Mouse (Mus musculus) T-helper 17 cell (primary cell): Measurements from ENCODE around the gene Gspt2.

ENCODE experiments used
- in situ Hi-C, 2 experiments: fragments of 300-600 bp; cut with MboI, MseI; formaldehyde crosslinking; loops; 1 replicate in 1 of 2; 2 replicates in 1 of 2; pipeline ENCODE4 v1.15.1; 2025; ENCODE audit warnings: high pct_unique_total_duplicates in 2 of 2

Gene Gspt2

DNA sequence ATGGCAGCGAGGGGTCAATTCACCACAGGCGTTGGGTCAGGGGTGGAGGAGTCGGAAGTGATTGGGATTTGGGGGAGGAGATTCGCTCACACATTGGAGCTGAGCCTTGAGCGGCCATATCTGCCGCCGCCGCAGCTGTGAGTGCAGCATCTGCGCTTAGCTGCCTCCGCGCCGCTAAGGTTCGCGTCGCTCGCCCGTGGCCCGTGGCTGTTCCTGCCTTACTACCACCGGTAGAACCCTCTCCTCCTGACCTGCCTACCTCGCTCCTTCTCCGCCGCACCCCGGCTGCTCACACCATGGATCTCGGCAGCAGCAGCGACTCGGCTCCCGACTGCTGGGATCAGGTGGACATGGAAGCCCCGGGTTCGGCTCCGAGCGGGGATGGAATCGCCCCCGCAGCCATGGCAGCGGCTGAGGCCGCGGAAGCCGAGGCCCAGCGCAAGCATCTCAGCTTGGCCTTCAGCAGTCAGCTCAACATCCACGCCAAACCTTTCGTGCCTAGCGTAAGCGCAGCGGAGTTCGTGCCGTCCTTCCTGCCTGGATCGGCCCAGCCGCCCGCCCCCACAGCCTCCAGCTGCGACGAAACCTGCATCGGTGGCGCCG, at the start of gene Gspt2:
Gspt2 (plus strand) TSS at position 109 of the 603 bp plus-strand sequence.
- in situ Hi-C loops, result no loop called here

DNA sequence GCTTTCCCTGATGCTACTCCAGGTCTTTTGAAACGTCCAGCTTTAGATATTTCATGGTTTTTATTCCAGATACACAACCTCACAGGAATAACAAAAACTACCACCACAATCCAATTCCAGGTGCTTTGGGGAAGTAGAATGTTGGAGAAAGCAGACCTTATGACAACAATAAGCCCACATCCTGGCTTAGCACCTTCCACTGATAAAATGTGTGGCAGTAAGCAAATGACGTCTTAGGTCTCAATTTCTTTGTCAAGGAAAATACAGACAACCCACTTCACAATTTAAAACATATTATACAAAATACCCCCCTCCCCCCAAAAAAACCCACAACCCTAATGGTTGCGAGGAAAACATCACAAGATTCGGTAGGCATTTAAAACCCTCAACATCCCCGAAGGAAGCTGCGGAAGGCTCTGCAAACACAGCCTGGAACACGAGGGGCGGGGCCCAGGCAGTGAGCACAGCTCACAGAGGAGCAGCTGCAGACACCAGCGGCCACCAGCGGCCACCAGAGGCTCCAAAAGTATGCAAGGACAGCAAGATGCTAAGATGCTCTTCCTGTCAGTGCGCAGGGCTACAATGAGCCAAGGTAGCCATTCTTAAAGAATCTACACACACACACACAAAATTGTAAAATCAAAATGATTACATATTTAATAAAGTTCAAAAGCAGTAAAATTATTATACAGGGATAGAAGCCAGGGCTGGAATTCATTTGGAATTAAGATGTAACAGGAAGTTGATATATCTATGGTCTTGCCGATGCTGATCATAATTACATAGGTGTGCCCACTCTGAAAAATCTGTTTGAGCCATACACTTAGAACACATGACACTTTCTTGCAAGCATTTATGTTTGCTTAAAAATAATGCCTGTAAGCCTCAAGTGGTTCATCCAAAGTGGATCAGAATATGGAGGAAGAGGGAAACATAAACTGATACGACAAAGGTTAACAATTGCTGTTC, 10.8 kb upstream of the Gspt2 start:
- in situ Hi-C loops, result no loop called here

GRCm38 (mm10) chrX:94636911-94637310, 1.0 kb downstream of the Gspt2 start:
- in situ Hi-C loops, result no loop called here

DNA sequence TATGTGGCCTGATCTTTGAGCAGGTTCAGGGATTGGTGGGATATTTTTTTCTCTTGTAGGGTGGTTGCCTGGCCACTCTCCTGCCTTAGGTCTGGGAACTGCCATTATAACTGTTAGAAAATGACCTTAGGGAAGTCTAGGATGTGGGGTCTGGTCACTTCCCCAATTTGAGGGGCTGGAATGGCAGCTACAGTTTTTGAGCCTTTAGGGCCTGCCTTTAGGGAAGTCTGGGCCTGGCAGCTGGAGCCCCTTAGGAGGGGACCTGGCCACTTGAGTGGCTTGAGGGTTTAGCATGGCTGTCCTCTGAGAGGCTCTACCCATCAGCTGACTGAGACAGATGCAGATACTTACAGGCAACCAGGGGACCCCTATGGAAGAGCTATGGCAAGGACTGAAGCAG, 12.7 kb downstream of the Gspt2 start:
- in situ Hi-C loops, result loop anchor here in 1 of 2 experiments (10.0 kb wide), 1 partner anchor 504 kb away; no protein-coding TSS in a partner anchor

DNA sequence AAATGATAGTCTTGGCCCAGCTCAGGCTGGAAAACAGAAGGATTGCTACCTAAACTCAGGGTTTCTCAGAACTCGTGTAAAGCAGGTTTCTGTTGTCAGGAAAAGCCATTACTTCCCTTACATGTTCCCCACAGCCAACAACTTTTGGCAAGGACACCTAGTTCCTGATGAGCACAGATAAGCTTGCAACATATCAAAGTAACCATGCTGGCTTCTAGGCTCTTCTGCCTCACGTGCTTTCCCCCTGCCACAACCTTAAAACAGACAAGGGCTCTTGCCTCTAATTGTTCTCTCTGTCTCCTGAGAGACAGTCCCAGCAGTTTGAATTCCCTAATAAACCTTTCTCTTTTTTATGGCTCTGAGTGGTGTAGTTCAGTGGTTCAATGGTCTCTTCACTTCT, 21.9 kb downstream of the Gspt2 start:
- in situ Hi-C loops, result no loop called here

DNA sequence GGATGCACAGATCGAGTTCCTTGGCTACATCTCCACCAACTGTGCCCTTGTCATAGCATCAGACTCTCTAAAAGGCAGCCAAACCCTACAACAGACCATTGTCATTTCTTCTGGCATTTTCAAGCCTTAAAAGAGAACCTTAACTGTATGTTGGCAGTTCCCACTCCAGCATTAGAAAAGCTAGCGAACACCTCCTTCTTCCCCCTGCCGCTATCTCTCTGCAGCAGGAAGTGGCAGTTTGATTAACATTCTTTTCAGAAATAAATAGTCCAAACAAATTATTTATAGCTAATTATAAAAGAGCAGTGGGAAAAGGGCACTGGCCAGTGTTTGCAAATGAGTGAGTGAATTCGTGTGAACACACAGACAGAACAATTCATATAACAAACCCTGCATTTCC, 34.9 kb downstream of the Gspt2 start:
- in situ Hi-C loops, result loop anchor here in 1 of 2 experiments (10.0 kb wide), 1 partner anchor 324 kb away; no protein-coding TSS in a partner anchor

- in situ Hi-C loops, result loop anchor here (5.0 to 10.0 kb wide), 2 partner anchors 182 to 320 kb away; no protein-coding TSS in a partner anchor
These were observed 39.1 kb downstream of the Gspt2 start for GRCm38 (mm10) chrX:94674977-94675376.

GRCm38 (mm10) chrX:94681581-94681980, 45.7 kb downstream of the Gspt2 start:
- in situ Hi-C loops, result loop anchor here in 1 of 2 experiments (10.0 kb wide), 1 partner anchor 333 kb away; no protein-coding TSS in a partner anchor

GRCm38 (mm10) chrX:94689593-94689992, 53.7 kb downstream of the Gspt2 start:
- in situ Hi-C loops, result loop anchor here in 1 of 2 experiments (10.0 kb wide), 1 partner anchor 325 kb away; no protein-coding TSS in a partner anchor
